Mouse (Mus musculus): ENCODE measurements around the gene Olfr690.

DNA sequence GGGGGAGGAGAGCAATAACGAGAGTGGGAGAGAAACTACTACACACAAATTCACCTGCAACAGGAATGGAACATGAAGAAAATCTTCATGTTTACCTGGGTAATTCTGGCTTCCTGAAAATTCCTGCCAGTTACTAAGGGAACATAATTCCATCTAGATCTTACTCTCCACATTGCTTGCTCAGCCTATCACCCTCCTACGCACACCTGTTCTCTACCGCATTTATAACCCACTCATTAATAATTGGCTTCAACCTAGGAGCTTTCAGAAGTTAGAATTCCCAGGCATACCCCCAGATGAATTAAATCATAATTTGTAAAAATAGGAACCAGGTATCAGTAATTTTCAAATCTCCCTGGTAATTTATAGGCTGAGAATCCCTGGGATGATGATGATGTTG lies 40.1 kb upstream of the Olfr690 start:
- TF ChIP-seq CTCF (IDR thresholded peaks at IDR 0.05; ENCODE audit: low read depth, low read length): no peak
- TF ChIP-seq POLR2A (IDR thresholded peaks at IDR 0.05; ENCODE audit: borderline replicate concordance, low read depth, low read length): no peak

Data from bone marrow macrophage, adult 2 months (primary cell).